Mouse (Mus musculus) heart, adult 18-20 months (tissue): Measurements from ENCODE around the gene Cmc1. TPM values are rescaled to one million over a fixed set of nuclear protein-coding genes. Genes with fewer than 3 reads are reported as not detected.

Experiments used
- DNase-seq, 2 experiments: peaks; one replicate each; pipeline ENCODE4 v3.0.0; 2021 to 2022; ENCODE audit warnings: mixed read lengths in 1 of 2
- total RNA-seq, 2 experiments: library from RNA; stranded (reverse); gene quantifications; 2 replicates each; pipeline ENCODE4 v1.2.3; 2021

Cmc1 gene
- total RNA-seq, 2 experiments from 2014 or later = 31.8 to 33.0 TPM

DNA sequence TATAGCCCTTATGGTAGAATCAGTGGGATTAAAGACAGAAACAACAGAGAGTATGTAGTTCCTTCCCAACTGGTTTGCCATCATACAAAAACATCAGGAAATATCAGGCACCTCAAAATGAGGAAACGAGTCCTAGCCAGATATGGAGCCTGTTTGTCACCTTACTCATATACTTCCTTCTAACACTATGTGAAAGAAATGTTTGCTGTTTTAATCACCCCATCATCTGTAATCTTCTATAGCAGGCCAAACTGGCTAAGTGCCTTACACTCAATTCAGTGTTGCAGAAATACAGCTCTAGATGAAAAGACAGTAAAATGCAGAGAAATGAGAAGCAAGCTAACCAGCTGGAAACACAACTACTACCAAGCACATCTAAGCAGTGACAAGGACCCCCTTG lies 119.7 kb downstream of the Cmc1 start:
- DNase-seq = no peak

DNA sequence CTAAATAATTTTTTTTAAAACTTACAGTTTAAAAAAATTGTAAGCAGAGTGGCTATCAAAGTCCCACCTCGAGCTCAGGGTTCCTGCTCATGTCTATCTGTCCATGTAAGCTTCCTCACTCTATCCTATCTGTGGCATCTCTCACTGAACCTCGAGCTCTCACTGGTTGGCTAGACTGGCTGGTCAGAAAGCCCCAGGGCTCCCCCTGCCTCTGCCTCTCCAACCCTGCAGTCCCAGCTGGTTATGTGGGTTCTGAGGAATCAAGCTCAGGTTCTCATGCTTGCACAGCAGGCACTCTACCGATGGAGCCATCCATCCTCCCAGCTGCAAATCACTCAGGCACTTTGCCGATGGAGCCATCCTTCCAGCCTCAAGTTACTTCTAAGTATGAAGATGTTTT lies 120.5 kb downstream of the Cmc1 start:
- DNase-seq = no peak

DNA sequence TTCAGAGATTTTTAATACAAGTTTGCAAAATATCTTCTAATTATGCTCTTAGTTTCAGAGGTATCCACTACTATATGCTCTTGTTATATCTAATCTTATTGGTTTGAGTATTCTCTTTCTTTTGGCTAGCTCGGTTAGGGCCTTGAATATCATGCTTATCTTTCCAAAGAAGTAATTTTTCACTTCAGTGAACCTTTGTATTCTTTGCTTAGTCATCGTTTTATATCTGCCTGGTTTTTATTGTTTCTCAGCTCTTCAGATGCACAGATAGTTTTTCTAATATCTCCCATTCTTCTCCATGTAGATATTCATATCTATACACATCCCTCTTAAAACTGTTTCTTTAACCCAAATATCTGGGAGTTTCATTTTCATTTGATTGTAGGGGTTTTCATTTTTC lies 125.0 kb downstream of the Cmc1 start:
- DNase-seq = no peak

Other genes with a start within 250 kb of the Cmc1 start
- gene Azi2, start 109.7 kb downstream of the Cmc1 start, total RNA-seq = 10 to 100 TPM; 62.0 to 68.1 TPM